Mouse (Mus musculus) gastrocnemius, postnatal 10 days (tissue): ENCODE measurements around the gene Arhgef5. TPM values are rescaled to one million over a fixed set of nuclear protein-coding genes. Genes with fewer than 3 reads are reported as not detected.

Experiments
- DNase-seq: peaks from one replicate; pipeline ENCODE4 v3.0.0; 2021; ENCODE audit warnings: mixed read lengths
- total RNA-seq, 2 experiments: library from RNA; stranded (reverse); gene quantifications; 2 replicates each; pipeline ENCODE4 v1.2.3; 2021

Arhgef5 gene
- total RNA-seq, 2 experiments from 2014 or later = 5.5 to 9.3 TPM

DNA sequence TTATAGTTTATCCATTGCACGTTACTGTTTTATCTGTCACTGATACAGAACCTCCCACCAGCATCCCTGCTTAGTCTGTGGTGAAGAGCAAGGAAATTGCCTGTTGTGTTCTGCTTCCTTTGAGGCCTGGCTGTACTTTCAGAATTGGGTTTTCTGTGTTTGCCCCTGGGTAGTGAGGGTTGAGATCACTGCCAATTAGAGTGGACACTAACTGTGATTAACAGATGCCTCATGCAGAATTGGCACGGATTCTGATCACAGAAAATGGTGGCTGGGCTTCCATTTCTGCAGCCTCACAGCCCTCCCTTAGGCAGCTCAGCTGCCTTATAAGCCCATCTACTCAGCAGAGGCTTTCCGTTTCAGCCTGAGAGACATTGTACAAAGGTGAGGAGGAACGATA is 68.1 kb downstream of the Arhgef5 start:
- DNase-seq = no peak

DNA sequence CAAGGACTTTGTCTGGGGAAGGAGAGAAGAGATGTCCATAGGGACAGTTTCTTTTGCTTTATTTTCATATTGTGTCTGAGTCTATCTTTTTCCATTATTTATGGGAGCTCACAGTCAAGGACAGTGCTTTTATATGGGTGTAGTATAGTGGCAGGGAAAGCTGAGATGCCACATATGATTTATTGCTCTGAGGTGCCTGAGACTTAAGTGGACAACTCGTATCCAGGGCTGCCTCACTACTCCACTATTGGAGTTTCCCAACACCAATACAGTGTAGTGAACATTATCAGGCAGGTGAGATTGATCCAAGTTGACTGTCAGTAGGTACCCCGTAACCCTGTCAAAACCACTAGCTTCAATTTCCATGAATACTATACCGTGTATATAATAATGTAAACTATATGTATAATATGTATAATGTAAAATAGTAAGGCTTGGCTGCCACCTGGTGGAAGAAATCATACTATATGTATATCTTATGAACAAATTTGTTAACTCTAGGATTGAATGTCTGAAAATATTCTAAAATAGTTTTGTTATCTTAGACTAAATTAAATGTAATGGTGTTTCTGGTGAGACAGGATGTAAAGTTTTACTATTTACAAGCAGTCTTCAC is 70.3 kb downstream of the Arhgef5 start:
- no peak for DNase-seq

DNA sequence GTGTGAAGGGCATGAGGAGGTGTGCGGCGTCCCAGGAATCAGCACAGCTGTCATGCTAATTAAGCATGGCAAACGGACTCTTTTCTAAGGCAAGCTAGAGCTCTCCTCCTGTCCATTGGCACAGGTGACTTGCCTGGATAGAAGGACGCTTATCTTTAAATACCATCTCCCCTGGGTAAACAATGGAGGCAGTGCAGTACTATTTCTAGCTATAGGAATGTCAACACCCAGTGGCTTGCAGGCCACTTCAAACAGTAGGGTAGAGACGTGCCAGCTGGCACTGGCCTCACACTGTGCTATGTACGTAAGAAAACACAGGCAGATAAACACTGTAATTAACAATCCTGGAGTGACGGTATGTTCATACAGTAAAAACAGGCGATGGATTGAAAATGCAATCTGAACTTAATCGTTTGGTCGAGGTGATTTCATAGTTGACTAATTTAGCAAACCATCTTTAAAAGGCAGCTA is 72.1 kb downstream of the Arhgef5 start:
- no peak for DNase-seq

DNA sequence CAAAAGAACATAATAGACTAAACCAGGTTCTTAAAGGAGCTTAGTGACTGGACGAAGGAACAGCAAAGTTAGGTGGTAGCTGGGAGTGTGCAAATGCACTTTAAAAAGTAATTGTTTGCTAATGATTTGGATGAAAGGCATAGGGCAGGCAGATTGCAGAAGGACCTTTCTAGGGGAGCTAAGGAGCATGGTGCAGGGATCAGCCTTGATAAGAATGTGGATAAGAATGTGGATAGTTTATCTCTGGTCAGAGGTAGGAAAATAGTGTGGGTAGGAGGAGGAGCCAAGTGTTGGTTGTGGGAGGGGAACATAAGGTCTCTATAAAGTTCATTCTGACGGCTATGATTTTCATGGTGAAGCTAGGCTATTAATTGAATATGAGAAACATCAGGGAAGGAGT is 73.4 kb downstream of the Arhgef5 start:
- DNase-seq = no peak

Other genes with a start within 250 kb of the Arhgef5 start
- not detected for gene Olfr441, start 159.2 kb upstream of the Arhgef5 start, total RNA-seq
- not detected for gene Olfr237-ps1, start 119.0 kb upstream of the Arhgef5 start, total RNA-seq
- gene Olfr437, start 102.3 kb upstream of the Arhgef5 start, total RNA-seq = not detected
- not detected for gene Olfr13, start 93.4 kb upstream of the Arhgef5 start, total RNA-seq
- not detected for gene Olfr435, start 68.4 kb upstream of the Arhgef5 start, total RNA-seq
- not detected for gene Olfr434, start 52.6 kb upstream of the Arhgef5 start, total RNA-seq
- not detected for gene Olfr47, start 34.1 kb upstream of the Arhgef5 start, total RNA-seq
- not detected for gene Nobox, start 44.0 kb downstream of the Arhgef5 start, total RNA-seq